Mouse (Mus musculus): Measurements from ENCODE around the gene Kalrn.

Gene Kalrn

DNA sequence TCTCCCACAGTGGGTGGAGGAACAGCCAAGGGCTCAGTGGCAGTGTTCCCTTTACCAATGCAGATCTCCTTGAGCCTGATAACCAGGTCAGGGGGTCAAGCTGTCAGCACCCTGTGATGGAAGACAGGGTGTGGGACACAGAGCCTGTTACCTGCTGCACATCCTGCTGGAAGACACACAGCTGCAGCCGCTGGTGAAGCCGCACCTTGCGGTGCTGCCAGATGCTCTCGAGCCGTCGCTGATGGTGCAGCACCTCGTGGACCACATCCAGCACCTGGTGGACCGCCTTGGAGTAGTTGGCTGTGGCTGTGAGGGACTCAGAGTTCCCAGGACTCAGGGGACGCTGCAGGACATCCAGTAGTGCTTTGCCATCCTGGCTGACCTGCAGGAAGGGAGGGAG, 265.9 kb downstream of the Kalrn start:
- DNase-seq, result no peak

DNA sequence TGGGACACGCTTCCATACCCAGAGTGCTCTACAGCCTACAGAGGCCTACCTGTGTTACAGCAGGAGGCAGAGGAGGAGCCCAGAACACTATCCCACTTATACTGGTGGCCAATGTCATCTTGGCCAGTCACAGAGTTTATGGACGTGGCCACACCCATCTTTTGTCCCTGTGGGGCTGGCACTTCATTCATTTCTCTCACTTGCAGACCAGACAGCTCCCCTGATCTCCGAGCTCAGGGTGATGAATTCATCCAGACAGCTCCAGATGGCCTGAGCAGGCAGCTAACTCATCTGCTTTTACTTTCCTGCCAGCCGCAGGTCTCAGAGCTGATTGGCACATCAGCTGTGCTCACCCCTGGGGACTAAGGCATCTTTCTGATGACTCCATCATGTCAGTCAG, 267.7 kb downstream of the Kalrn start:
- no peak for DNase-seq

DNA sequence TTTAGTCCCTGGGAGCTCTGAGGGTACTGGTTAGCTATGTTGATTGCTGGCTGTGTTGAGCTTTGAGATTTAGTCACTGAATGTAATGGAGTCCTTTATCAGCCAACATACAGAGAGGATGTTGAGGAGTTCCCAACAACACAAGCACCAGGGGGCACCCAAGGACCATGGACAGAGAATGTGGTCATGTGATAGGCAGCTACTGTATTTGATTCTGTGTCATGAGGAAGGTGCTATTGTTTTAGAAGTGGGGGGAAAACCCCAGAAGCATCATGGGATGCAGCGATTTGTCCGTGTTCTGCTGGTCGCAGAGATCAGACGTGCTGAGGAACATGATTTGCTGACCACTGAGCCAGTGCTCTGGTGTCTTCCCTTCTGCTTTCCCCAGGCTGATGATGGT, 269.5 kb downstream of the Kalrn start:
- peak; percentile 46 for DNase-seq

DNA sequence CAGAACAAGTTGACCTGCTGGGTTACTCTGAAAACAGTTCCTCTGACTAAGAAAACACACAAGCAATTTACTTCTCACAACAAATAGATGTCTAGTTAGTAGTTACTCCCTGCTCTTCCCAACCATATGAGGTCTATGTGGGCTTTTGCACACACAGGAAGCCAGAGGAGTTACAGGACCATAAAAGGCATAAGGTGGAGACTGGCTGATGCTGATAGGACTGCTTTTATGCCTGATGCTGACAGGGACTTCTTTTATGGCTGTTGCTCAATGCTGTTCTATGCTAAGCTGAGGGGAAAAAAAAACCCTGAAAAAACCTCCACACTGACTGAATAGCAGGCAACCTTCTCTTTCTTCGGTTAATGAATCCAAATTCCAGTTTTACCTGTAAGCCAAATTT, 270.8 kb downstream of the Kalrn start:
- DNase-seq, result no peak

DNA sequence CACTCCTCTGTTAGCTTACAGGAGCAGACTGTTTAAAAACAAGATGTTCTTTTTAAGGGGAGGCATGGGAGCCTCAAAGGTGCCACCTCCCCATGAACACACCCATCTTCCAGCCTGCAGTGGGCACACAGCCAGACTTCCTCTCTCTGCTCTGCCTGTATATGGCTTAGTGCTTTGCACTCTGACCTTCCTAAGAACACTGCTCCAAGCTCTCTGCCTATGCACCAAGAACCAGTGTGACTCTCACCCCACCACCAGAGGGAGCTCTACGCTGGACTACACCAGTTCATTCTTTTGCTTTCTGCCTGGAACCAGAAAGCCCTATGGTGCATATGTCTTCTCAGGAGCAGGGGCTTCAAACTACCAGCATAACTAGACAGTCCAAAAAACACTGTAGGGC, 271.3 kb downstream of the Kalrn start:
- peak; percentile 63 for DNase-seq

DNA sequence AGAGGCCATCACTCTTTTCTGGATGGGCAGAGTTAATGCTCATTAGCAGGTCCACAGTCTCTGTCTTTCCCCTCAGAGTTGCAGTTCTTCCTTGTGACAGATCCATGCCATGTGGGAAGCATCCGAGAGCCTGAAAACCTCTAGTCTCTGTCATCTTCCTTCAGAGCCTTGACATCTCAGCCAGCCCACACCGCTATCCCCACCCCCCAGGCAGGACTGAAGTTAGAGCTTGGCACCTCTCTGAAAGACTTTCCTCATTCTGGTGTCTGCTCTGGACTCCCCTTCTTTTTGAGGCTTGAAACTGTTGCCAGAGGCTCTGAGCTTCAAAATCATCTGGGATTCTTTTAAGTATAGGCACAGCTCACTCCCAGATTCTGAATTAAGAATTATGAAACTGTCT, 274.1 kb downstream of the Kalrn start:
- DNase-seq, result no peak

DNA sequence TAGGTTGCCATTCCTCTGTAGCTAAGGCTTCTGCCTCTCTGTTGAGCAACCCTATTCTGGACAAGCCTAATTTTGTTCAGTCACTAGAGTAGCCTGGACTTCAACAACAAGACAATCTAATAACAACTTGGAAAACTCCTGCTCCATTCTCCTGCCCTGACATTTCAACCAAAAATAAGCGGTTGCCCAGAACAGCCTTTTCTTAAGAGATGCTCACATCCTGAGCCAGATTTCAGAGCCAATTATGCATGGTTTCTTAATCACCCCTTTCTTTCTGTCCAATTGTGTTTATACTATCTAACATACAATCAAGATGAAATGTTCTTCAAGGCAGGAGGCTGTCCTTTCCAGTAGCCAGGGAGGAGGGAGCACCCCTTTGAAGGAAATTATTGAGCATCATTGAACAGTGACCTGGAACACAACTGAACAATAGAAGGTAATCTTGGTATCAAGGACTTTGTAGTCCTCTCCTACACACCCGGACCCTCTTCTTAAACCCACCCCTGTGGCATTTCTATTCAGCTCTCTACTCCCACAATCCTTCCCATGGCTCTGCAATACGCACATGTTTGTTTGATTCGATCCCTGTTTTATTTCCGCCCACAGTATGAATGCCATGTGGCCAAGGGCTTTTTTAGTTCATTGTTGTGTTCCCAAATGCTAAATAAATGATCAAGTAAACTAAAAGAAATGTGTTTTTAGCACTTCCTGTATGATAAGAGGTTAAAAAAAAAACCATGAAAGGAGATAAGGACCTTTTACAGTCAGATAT, 275.2 kb downstream of the Kalrn start:
- DNase-seq, result no peak

DNA sequence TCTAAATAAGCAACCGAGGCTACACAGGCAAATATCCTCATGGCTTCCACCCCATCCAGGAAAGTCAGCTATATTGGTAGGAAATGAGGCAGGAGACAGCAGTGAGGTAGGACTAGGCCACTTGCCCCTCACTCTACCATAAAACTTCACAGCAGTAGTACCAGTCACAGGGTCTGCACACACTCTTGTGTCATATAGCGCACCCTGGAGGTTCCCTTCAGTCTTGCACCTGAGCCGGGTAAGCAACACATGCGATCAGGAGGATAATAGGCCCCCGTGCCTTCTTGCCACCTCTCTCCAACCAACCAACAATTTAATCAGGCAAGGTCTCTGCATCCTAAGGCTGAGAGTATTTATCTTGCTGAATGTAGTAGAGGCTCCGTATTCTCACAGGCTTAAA, 278.8 kb downstream of the Kalrn start:
- peak; percentile 24 for DNase-seq

DNA sequence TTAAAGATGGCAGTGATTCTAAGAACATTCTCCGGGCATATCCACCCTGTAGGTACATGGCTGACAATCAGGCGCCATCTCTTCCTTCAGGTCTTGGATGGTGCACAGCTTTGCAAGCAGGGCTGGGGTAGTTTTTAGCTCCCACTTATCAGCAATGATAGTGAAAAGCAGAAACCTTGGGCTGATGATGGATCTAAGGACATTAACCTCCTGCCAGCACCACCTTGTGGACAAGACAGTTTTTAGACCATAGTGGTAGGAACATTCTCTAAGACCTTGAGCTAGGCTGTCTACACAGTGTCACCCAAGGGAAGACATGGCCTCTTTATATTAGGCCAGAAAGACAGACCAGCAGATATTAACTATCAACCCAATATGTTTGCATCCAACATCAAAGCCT, 279.7 kb downstream of the Kalrn start:
- DNase-seq, result peak; percentile 11

DNA sequence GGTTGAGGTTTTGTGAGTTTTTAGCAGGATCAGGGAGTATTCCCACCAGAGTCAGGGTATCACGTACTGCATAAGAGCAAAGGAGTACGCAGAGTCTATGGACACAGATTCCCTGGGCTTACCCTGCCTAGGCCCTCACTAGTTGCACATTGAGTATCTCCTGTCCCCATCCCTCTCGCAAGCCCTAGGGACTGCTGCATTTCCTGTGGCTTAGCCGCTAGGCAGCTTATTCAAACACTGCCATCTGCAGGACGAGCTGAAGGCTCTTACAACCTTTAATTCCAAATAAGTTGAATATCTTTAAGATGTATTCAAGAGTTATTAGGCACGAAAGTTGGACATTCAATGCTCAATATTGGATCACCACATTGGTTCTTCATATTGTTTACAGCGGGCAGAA, 283.7 kb downstream of the Kalrn start:
- DNase-seq, result peak; percentile 10

DNA sequence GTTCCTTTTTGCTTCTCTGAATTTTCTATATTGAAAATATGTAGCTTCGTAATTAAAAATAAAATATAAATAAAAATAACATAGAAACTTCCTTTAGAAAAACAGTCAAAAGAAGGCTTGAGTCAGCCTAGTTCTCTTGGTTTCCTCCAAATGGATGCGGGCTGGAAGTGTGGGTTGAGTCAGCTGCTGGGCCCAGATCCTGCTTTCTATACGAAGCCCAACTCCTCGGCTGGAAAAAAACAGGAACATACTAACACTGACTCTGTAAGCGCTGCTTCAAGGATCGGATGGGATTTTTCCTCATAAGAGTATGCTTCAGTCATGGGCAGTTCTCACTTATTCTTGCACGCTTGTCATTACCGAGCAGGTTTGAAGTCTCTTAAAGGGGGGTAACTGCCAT, 291.3 kb downstream of the Kalrn start:
- no peak for DNase-seq

DNA sequence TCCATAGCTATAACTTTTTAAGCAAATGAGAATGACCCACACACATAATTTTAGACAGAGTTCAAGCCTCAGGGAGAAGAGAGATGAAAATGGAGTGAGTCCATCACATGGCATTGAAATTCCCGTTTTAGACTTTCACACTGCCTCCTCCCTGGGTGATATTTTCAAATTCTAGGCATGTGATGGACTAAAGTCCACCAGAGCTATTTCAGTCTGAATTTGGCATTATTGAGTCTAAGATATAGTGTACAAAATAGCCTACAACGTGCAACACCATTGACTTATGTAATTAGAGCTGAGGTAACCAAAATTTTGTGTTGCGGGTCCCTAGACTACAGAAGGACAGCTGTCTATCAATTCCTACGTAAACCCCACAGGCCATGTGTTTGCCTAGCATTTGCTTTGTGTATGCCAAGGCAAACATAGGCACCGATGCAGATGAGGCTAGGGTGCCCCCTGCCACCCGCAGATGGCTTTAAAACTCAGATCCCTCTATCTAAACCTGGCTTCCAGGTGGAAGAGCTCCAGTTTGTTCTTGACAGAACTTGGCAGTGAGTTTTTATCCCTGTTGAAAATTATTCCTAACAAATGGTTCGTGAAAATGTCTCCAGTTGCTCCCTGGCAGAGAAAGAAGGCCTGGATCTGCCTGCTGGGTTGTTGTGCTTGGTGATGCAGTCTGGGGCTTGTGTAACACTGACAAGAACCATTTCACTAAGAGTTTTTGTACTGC, 293.5 kb downstream of the Kalrn start:
- DNase-seq, result peak; percentile 26

DNA sequence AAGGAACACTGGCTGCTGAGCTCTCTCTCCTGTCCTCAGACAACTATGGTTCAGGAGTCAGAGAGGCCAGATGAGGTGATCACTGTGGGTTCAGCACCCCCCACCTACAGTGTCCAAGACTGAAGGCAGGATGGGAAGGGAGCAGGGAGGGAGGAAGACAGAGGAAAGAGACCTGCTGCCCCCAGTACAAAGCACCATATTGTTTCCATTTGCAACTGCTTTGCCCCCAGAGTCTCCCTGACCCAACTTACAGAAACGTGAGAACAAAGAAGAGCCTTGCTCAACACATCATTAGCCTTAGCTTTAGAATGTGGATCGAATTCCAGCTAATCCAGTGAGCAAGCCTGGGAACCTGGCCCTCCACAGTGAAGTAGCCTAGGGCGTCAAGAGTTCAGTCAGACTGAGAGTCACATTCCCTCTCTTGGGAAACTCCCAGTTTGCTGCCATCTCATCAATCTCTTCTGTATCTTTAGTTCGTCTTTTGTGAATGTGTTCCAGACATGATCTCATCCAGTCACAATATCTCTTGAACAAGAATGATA, 295.0 kb downstream of the Kalrn start:
- peak; percentile 2 for DNase-seq

DNA sequence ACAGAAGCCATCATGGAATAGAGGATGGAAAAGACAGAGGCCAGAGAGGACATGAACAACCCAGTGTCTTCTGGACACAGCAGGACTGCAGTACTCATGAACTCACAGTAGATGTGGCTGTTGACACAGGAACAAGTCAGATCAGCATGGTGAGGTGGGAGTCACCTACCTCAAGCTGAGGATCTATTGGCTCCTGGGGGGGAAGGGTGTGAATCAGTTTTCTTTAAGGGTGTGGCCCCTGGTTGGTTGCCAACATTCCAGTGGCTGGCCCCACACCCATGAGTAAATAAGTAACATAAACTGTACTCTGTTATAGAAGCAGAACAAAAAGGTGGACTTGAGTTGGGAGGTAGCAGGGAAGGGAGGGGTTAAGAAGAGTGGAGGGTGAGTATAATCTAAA, 298.7 kb downstream of the Kalrn start:
- DNase-seq, result peak; percentile 14

DNA sequence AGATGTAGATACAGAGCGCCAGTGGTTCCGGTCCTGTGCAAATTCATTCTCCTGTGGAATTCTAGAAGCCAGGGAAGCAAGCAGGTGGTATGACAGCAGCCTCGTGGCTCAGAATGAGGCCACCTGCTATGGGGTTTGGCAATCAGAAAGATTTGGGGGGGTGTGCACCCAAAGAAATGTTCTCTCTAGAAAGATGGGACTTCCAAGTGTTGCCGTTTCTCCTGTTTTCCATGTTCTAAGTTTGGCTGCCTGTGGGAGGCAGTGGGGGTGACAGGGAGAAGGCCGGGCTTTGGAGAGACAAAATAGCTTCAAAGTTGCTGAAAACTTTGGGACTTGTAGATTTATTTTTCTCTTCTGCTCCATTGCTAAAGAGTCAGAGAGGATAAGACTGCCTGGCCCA, 301.9 kb downstream of the Kalrn start:
- DNase-seq, result no peak

DNA sequence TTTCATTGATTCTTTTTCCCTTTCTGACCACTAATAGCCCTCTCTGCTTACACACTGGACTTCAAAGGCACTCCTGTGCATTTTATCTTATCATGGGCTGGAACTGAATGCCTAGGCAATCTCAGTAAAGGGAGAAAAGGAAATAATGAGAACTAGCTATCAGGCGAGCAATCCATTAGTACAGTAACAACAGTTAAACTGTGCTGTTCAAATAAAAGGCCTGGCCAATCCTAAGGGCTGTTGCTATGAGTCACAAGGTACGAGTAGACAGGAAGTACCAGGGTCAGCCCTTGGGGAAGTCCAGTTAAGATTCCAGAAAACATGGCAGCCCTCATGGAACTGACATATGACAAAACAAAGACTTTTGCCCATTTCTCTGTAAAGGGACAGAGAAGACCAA, 302.7 kb downstream of the Kalrn start:
- no peak for DNase-seq

DNA sequence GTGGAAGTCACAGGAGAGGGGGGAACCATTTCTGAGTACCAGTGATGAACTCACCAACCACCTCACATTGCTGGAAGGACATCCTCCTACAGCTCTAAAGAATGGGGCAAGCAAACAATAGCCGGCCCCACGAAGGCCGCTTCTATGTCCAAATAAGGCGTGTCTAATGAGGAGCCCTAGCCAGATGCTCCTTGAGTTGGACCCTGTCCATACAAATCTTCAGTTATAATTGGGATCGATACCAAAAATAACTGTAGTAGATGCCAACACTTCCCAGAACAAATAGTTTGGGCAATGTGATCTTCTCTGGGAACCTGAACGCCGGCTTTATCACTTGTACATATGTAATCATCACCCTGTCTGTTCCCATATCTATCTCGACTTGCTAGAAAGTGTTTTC, 303.7 kb downstream of the Kalrn start:
- DNase-seq, result peak; percentile 8

DNA sequence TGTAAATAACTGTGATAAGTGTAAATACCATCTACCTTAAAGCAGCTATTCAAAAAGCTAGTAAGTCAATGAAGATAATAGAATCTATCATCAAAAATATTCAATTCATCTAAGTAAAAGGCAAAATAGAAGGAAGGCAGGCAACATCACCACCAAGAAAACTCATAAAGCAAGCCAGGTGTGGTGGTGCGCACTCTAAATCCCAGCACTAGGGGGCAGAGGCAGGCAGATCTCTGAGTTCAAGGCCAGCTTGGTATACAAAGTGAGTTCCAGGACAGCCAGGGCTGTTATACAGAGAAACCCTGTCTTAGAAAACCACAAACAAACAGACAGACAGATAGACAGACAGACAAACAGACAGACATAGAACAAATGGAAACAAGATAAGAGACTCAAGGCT, 305.6 kb downstream of the Kalrn start:
- DNase-seq, result no peak

DNA sequence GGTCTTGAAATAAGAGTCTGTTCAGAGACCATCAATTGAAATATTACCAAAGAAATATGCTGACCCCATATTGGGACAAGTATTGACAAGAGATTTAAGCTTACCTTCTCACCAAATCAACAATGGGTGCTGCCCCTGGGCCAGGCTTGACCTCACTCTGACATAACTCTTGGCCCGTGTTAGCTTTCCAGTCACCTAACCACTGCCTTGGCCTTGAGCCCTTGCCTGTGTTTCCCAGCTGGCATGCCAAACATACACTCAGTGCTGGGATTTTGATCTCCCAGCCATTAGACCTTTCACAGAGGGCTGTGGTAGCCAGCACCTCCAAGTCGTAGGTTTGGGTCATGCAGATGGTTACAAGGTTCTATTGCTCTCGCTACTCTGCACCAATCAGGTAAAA, 308.7 kb downstream of the Kalrn start:
- peak; percentile 10 for DNase-seq

DNA sequence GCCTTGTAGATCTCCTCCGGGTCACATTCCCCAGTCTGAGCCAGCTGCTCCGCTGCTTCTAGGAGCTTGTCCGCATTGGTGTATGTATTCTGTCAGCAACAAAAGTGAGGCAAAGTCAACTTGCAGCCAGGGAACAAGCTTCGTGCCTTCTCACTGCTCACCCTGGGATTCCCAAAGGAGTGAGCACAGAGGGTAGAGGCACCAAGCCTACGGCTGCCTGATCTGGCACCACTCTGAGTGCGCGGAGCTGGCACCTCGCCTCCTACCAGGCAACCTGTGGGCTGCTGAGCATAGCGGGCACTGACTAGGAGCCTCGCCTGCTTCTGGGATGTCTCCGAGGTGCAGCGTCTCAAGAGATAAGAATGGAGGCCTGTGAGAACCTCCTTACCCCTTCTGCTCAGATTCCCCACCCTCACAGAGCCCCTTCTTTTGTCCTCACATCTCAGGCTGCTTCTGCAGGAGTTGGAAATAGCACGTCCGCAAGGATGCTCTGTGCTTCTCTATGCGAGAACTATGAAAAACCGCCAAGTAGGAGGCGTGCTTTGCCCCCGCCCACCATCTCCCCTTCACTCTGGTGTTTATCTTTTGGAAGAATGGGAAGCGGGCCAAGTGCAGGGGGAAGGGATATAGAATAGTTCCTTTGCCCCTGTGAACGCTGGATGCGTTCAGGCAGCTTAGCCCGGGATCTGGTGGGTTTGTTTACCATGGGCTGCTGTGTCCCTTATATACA, 310.4 kb downstream of the Kalrn start:
- no peak for DNase-seq

DNA sequence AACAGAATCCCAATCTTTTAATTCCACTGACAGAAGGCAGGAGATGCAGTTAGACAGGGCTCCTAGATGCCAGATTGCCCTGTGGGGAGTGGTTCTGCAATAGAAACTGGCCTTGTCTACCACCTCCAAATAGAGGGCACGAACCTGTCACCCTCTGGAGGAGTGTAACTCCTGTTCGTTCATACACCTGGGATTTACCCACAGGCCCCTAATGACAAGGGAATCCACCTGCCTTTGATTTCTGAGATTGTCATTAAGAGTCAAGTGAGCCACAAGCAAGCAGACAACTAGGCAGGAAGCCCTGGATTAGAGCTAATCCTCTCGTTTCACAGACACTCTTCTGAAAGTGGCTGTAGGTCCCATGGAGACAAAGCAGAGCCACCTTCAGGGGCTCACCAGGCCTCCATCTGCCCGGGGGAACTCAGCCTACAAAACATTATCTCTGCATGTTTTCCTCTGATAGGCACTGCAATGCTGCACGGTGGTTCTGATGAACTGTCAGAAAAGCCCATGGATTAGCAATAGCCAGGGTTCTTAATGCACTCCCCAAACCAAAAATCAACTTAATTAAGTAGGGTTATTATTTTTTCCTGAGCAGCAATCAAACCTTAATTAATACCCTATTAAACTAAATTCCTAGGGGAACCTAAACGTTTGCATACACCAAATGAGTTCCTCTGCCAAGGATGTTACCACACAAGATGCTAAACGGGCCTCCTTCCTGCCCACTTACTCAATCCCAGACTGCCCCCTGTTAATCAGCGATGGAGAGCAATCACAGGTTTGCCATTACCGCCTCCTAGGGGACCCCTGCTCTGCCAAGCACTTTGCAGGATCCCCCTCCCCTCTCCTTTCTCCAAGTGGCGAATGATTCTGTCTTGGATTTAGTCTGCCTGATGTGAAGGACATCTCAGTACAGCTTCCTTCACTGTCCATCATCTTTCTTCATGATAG, 312.1 kb downstream of the Kalrn start:
- DNase-seq, result no peak

DNA sequence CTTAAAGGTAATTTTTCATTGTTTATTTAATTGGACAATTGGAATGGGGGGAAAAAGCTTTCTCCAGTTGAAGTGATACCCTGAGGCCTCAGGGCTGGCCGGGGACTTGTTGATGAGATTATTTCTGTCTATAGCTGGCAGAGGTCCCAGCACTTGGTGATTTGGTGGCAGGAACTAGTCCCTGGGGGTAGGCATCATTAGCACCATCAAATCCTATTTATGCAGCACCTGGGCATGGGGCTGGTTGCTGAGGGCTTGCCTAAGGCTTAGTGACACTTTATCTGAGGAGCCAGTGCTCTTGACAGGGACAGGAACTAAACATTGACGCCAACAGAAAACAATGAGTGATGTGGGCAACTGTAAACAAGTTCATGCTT, 318.7 kb downstream of the Kalrn start:
- DNase-seq, result no peak

Measured in lung, postnatal 36 days (tissue).